Mouse (Mus musculus) cerebellum, postnatal 4 days (tissue): ENCODE data around the gene Schip1.

Experiments used
- DNase-seq, 2 experiments: peaks; one replicate each; pipeline ENCODE4 v3.0.0; 2022; ENCODE audit warnings: low spot score in 2 of 2, mixed read lengths in 1 of 2

The Schip1 gene

GRCm38 (mm10) chr3:68555087-68555662, 490.6 kb downstream of the Schip1 start:
- DNase-seq, result no peak

DNA sequence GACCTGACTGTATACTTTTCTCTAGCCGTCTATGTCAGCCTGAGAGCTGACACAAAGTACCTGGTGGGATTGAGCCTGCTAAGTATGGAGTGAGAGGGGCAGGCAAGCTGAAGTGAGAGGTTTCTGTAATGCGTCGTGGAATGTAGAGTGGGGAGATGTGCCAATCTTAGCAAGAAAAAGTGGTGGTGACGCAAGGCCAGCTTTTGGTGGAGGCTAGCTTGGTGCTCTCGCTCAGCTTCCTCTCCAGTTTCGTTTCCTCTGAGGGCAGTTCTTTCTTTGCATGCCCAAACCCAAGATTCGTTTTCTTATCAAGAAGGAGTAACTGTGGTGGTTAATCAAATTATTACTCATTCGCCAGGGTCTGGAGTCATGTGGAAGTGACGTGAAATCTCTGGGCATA, 492.3 kb downstream of the Schip1 start:
- DNase-seq, result no peak

GRCm38 (mm10) chr3:68558744-68559143, 494.1 kb downstream of the Schip1 start:
- DNase-seq, result no peak

DNA sequence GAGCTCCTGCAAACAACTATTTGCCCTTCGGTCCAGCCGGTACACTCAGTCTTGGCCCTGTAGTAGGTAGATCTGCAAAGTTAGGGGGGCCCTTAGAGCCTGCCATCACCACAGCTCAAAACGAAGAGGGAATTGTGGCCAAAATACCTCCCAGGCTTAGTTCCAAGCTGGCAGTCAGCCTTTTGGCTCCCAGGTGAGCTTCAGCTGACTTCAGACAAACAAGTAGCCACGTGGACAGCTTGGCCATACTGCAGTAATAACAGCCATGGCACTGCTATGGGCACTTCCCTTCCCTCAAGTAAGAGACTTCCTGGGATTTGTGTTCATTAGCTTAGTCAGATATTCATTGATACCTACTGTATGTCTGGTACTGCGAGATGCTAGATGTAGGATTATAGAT, 495.5 kb downstream of the Schip1 start:
- peak in 1 of 2 experiments; percentile 29 for DNase-seq

DNA sequence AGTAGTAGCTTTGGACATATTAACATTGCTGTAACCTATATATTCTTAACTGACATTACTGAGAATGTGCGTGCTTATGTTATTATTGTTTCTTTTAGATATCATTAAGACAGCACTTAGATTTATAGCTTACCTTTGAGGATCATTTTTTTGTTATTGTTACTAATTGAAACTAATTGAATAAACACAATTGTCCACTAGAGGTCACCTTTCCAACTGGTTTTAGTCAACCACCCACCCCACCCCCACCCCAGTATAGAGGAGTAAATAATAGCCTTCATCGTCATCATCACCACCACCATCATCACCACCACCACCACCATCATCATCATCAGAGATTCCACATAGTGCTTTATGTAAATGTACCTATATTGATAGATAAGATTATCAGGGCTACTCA, 498.2 kb downstream of the Schip1 start:
- no peak for DNase-seq

DNA sequence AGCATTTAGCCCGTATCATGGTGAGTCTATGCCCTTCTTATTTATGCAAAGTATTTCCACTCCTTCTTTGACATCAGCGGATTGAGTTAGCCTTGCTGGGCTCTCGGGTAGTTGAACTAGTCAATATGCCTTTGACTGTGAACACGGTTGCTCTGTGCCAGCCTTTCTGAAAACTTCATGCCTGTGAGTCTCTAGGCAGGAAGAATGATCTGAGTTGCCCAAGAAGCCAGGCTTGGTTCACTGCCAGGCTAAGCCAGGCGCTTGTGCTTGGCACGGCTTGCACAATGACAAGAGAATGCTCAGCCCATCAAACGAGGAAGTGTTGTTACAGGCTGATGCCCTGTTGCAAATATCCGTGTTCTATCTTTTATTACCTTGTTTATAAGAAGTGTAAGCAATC, 499.3 kb downstream of the Schip1 start:
- peak in 1 of 2 experiments; percentile 72 for DNase-seq

DNA sequence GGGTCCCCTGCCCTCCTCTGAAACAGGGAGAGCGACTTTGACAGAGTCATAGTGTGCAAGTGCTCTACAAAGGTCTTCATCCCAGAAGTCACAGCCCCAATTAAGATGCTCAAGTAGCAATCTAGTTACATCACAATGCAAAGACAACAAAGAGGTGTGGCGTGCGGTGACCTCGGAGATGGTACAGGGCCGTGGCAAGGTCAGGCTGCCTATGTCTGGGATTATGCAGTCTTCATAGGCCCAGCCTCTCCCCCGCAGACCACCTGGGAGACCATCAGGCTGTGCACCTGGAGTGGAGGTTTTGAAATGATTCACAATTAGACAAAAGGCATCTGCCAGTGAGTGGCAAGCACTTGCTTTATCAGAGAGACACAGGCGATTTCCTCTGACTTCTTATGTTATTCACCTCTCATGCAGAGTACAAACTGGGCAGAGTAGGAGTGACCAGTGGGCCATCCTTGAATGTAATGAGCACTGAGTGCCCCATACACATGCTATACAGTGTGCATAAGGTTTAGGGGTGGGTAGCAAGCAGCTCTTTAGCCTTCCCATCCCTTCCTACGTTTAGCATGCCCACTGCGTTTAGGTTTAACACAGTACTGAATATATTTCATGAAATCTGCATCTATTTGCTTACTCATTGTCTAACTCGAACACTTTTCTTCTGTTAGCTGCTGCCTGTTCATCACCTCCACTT, 500.5 kb downstream of the Schip1 start:
- no peak for DNase-seq

- no peak for DNase-seq
Measured at GRCm38 (mm10) chr3:68565675-68566055, 501.1 kb downstream of the Schip1 start.

- no peak for DNase-seq
Measured at GRCm38 (mm10) chr3:68567581-68567980, 503.0 kb downstream of the Schip1 start.

DNA sequence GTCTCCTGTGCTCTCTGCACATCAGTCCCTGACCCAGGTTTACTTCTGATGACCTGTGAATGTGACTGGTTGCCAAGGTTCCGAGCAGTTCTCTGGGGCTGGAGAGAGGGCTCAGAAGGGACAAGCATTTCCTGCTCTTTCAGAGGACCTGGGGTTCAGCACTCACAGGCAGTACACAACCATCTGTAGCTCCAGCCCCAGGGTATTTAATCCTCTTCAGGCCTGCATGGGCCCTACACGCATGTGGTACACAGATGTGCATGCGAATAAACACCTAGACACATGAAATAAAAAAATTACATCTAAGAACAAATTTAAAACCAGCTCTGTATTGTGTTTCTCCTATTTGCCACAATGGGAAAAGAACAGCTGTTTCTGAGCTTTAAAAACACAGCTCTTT, 503.5 kb downstream of the Schip1 start:
- no peak for DNase-seq

GRCm38 (mm10) chr3:68568716-68569115, 504.1 kb downstream of the Schip1 start:
- DNase-seq, result no peak

DNA sequence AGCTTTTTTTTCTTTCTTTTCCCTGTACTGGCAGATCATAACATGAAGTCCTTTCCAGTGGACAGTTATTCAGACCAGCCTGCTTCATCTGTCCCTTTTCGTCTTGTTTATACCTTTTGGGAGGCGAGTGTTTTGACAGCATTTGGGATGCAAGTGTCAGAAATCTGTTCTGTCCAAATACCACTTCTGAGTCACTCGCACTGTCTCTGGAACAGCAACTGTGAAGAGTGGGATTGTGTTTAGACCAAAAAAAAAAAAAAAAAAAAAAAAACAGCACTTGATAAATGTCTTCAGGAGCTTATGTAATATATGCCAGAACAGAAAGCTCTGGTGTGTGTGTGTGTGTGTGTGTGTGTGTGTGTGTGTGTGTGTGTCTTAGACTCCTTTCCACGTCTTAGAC, 505.7 kb downstream of the Schip1 start:
- DNase-seq, result no peak

GRCm38 (mm10) chr3:68572249-68573225, 507.9 kb downstream of the Schip1 start:
- peak; percentile 52 to 78 for DNase-seq

GRCm38 (mm10) chr3:68573226-68573624, 508.6 kb downstream of the Schip1 start:
- DNase-seq, result no peak

- DNase-seq, result no peak
Measured at GRCm38 (mm10) chr3:68574097-68574496, 509.5 kb downstream of the Schip1 start.

GRCm38 (mm10) chr3:68574565-68574964, 510.0 kb downstream of the Schip1 start:
- no peak for DNase-seq

- no peak for DNase-seq
Measured at GRCm38 (mm10) chr3:68575636-68576340, 511.2 kb downstream of the Schip1 start.

DNA sequence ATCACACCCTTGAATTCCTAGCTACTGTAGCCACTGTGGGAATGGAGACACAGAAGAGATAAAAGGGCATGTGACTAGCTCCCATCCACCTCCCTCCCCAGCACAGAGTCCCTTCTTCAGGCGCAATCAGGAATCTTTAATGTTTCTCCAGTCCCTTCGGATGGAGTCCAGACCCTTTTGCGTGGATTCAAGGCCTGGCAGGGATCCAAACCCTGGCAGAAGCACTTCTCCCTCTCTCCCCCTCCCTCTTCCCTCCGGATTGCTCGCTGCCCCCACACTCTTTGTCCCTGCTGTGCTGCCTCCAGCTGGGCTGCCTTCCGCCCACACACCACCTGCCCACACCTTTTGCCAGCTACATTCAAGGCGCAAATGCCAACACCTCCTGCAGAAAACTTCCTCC, 511.8 kb downstream of the Schip1 start:
- peak in 1 of 2 experiments; percentile 65 for DNase-seq

GRCm38 (mm10) chr3:68576948-68577347, 512.3 kb downstream of the Schip1 start:
- no peak for DNase-seq

- no peak for DNase-seq
Measured at GRCm38 (mm10) chr3:68581591-68581990, 517.0 kb downstream of the Schip1 start.

- no peak for DNase-seq
Measured at GRCm38 (mm10) chr3:68582103-68582740, 517.6 kb downstream of the Schip1 start.
